Mouse (Mus musculus): ENCODE measurements at regions not wholly inside any gene's neighbourhood (a gene's known extent, or its start where the extent isn't known, plus 50 kb on each side); places are given as distances from the start of the nearest gene placed in this dataset.

- Histone ChIP-seq H3K27ac (replicated peaks; ENCODE audit: low read depth, low read length) (no peak overlapping the region), H3K9me3 (replicated peaks; ENCODE audit: control insufficient read depth, low read length) (no peaks in the 10 kb centered on the region), H3K27me3 (ENCODE audit: control insufficient read depth, insufficient read depth, low read length) (no peaks in the 10 kb centered on the region), H3K36me3 (replicated peaks; ENCODE audit: control insufficient read depth, insufficient read depth, low read depth, low read length) (no peaks in the 10 kb centered on the region), H3K4me2 (ENCODE audit: low read depth, low read length) (no peak overlapping the region), H3K4me1 (ENCODE audit: control insufficient read depth, insufficient read depth, low read length) (no peaks in the 10 kb centered on the region), H3K9ac (replicated peaks; ENCODE audit: low read length) (no peak overlapping the region), H3K4me3 (ENCODE audit: low read depth, low read length) (no peak overlapping the region)
- ATAC-seq (replicated peaks; ENCODE audit: insufficient number of reproducible peaks, low FRiP score, low TSS enrichment, low read depth), result no peak
- 65% methylated on average over 12 of the region's 12 CpGs for WGBS
- no peak for DNase-seq (ENCODE audit: low spot score)
These were observed 53.2 kb upstream of the Acbd6 start for GRCm38 (mm10) chr1:155504581-155505328.

DNA sequence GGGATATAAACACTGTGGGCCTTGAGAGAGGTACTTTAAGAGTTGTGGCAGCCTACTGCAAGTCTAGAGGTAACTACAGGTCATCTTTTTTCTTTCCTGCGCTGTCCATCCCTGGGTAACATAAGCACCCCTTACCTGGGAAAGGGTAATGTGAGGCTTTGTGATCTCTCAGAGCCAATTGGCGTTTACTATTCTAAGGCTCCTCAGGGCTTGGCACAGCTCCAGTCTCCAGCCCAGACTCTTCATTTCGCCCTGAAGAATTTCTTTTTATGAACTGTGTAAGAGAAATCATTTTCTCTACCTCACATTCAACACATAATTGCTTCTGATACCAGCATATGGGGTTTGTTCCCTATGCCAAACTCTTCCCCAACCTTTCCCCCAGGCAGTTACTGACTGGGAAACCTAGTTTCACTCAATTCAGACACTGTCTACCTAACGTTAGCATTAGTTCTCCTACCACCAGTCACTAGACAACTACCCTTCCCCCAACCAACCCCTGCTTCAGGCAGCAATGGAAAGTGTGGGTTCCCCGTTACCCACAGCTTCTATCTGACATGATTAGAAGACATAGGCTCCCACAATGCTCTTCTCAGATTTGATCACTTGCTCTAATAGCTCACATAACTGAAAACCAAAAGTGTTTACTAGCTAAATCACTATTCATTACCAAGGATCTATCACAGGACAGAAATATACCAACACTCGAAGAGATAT, 52.4 kb upstream of the Acbd6 start:
- Histone ChIP-seq H3K9me3 (replicated peaks; ENCODE audit: control insufficient read depth, low read length) (no peaks in the 10 kb centered on the region), H3K36me3 (replicated peaks; ENCODE audit: control insufficient read depth, insufficient read depth, low read depth, low read length) (no peaks in the 10 kb centered on the region), H3K4me2 (ENCODE audit: low read depth, low read length) (no peak overlapping the region), H3K27ac (replicated peaks; ENCODE audit: low read depth, low read length) (no peak overlapping the region), H3K4me3 (ENCODE audit: low read depth, low read length) (no peak overlapping the region), H3K4me1 (ENCODE audit: control insufficient read depth, insufficient read depth, low read length) (no peaks in the 10 kb centered on the region), H3K27me3 (ENCODE audit: control insufficient read depth, insufficient read depth, low read length) (no peaks in the 10 kb centered on the region), H3K9ac (replicated peaks; ENCODE audit: low read length) (no peak overlapping the region)
- no peak for ATAC-seq (replicated peaks; ENCODE audit: insufficient number of reproducible peaks, low FRiP score, low TSS enrichment, low read depth)
- DNase-seq (ENCODE audit: low spot score), result no peak
- WGBS, result 74% methylated on average over 6 of the region's 6 CpGs

Measured in embryonic facial prominence, embryonic 11.5 days (tissue).